Mouse (Mus musculus): ENCODE results near the gene Prss54. TPM values are rescaled to one million over a fixed set of nuclear protein-coding genes. Genes with fewer than 3 reads are reported as not detected.
"Not testable (repeated sequence)": the region's sequence is repeated elsewhere in the genome, so short reads cannot be mapped to it uniquely, and the experiment has no call there.

Gene Prss54
- total RNA-seq, 1 experiment = not detected

DNA sequence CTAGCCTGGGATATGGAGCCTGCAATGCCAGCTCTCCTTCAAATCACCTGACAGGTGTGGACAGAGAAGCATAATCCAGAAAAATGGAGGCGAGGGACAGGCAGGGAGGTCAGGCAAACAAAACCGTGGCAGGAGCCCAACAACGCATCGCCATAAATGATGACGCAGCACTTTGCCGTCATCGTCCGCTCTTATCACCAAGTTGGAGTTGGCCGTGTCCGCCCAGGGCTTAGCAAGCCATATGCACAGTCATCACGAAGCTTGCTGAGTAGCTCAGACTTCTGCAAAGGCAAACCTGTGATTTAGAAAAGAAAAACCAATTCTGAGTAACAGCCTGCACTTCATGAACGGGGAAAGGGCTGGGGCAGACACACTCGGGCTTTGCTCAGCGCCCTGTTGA lies 34.6 kb upstream of the Prss54 start:
- TF ChIP-seq ZC3H11A (IDR thresholded peaks at IDR 0.05; ENCODE audit: borderline replicate concordance, low read depth, low read length) (no peak), CHD2 (IDR thresholded peaks at IDR 0.05; ENCODE audit: low read depth, low read length) (no peak), ZNF384 (IDR thresholded peaks at IDR 0.05; ENCODE audit: low read depth, low read length) (no peak), MAFK (IDR thresholded peaks at IDR 0.05; ENCODE audit: insufficient read depth, low read depth, low read length) (peak; percentile 97)
- Histone ChIP-seq H3K4me1 (ENCODE audit: control insufficient read depth in 2 of 2, insufficient read depth in 2 of 2, low read length in 2 of 2, poor library complexity in 1 of 2) (peaks cover 3 to 7% of the 10 kb centered on the region in 2 experiments; a peak in 1 of 4 replicates), H3K4me3 (ENCODE audit: insufficient read depth in 1 of 2, low read depth in 1 of 2, low read length in 2 of 2, poor library complexity in 1 of 2, severe bottlenecking in 1 of 2) (0 out of 4 replicates have a peak overlapping the region, but pooled peaks of 1 of the 2 experiments have one; percentile 15), H3K36me3 (ENCODE audit: control insufficient read depth, insufficient read depth, low read length, poor library complexity, severe bottlenecking) (no peaks in the 10 kb centered on the region), H3K27ac (ENCODE audit: insufficient read depth, low read depth, low read length, poor library complexity, severe bottlenecking) (no peak overlapping the region), H3K9ac (ENCODE audit: insufficient read depth, low read depth, low read length, poor library complexity, severe bottlenecking) (no peak overlapping the region), H3K9me3 (ENCODE audit: control insufficient read depth, insufficient read depth, low read depth, low read length) (no peaks in the 10 kb centered on the region)
- in situ Hi-C loops (cut with MboI; ENCODE audit: low sequenced_read_pairs in 2 of 2, unreplicated experiment in 2 of 2) = no loop called here
- DNase-seq (ENCODE audit: low read depth, low spot score) = no peak

DNA sequence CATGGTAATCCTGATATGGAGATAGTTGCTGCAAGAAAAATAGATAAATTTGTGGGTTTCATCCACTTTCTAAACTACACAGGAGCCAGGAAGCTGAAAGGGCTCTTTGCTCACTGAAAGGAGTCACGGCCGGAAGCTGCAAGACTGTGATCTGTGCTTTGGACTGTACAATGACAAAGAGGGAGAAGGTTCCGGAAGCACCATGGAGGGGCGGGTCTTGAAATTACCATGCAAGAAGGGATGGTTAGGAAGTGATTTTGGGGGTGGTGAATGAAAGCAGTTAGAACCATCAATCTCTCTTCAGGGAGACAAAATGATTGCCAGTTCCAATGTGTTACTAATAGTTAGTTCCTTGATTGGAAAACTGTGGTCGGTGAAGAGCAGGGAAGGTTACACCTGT lies 33.3 kb upstream of the Prss54 start:
- TF ChIP-seq CHD2 (IDR thresholded peaks at IDR 0.05; ENCODE audit: low read depth, low read length) (no peak), MAFK (IDR thresholded peaks at IDR 0.05; ENCODE audit: insufficient read depth, low read depth, low read length) (no peak), ZC3H11A (IDR thresholded peaks at IDR 0.05; ENCODE audit: borderline replicate concordance, low read depth, low read length) (no peak)
- no peak for DNase-seq (ENCODE audit: low read depth, low spot score)
- Histone ChIP-seq H3K4me3 (ENCODE audit: insufficient read depth in 1 of 2, low read depth in 1 of 2, low read length in 2 of 2, poor library complexity in 1 of 2, severe bottlenecking in 1 of 2) (no peak overlapping the region), H3K36me3 (ENCODE audit: control insufficient read depth, insufficient read depth, low read length, poor library complexity, severe bottlenecking) (no peaks in the 10 kb centered on the region), H3K9ac (ENCODE audit: insufficient read depth, low read depth, low read length, poor library complexity, severe bottlenecking) (no peak overlapping the region), H3K4me1 (ENCODE audit: control insufficient read depth in 2 of 2, insufficient read depth in 2 of 2, low read length in 2 of 2, poor library complexity in 1 of 2) (peaks cover 3 to 7% of the 10 kb centered on the region in 2 experiments; a peak in 1 of 4 replicates), H3K27ac (ENCODE audit: insufficient read depth, low read depth, low read length, poor library complexity, severe bottlenecking) (no peak overlapping the region), H3K9me3 (ENCODE audit: control insufficient read depth, insufficient read depth, low read depth, low read length) (no peaks in the 10 kb centered on the region)
- in situ Hi-C loops (cut with MboI; ENCODE audit: low sequenced_read_pairs in 2 of 2, unreplicated experiment in 2 of 2) = loop anchor here (10.0 kb wide), 2 partner anchors 95 to 295 kb away; no protein-coding TSS in a partner anchor

DNA sequence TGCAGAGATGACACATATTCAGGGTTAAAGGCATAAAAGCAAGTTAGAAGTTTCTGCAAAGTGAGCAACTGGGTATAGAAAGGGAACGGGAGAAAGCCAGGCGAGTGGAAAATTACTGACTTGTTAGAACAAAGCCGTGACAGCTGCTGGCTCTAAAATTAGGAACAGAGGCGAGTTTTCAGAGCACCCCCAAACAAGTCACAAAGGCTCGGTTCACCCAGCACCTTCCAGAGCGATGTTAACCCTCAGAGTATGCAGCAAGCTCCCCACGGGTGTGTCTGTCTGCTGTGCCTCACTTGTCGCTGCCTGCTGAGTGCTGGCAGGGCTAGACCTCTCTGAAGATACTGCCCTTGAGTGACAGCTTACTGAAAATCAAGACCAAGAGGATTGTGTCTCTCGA lies 31.1 kb upstream of the Prss54 start:
- Histone ChIP-seq H3K9me3 (ENCODE audit: control insufficient read depth, insufficient read depth, low read depth, low read length) (no peaks in the 10 kb centered on the region), H3K4me3 (ENCODE audit: insufficient read depth in 1 of 2, low read depth in 1 of 2, low read length in 2 of 2, poor library complexity in 1 of 2, severe bottlenecking in 1 of 2) (no peak overlapping the region), H3K36me3 (ENCODE audit: control insufficient read depth, insufficient read depth, low read length, poor library complexity, severe bottlenecking) (no peaks in the 10 kb centered on the region), H3K4me1 (ENCODE audit: control insufficient read depth in 2 of 2, insufficient read depth in 2 of 2, low read length in 2 of 2, poor library complexity in 1 of 2) (peaks cover 0 to 4% of the 10 kb centered on the region in 2 experiments; a peak in 1 of 4 replicates), H3K27ac (ENCODE audit: insufficient read depth, low read depth, low read length, poor library complexity, severe bottlenecking) (no peak overlapping the region), H3K9ac (ENCODE audit: insufficient read depth, low read depth, low read length, poor library complexity, severe bottlenecking) (no peak overlapping the region)
- TF ChIP-seq ZNF384 (IDR thresholded peaks at IDR 0.05; ENCODE audit: low read depth, low read length) (no peak), ZC3H11A (IDR thresholded peaks at IDR 0.05; ENCODE audit: borderline replicate concordance, low read depth, low read length) (no peak), HCFC1 (IDR thresholded peaks at IDR 0.05; ENCODE audit: borderline replicate concordance, insufficient read depth, low read length) (no peak), CHD2 (IDR thresholded peaks at IDR 0.05; ENCODE audit: low read depth, low read length) (no peak), MAFK (IDR thresholded peaks at IDR 0.05; ENCODE audit: insufficient read depth, low read depth, low read length) (no peak)
- in situ Hi-C loops (cut with MboI; ENCODE audit: low sequenced_read_pairs in 2 of 2, unreplicated experiment in 2 of 2) = loop anchor here (10.0 kb wide), 2 partner anchors 98 to 298 kb away; no protein-coding TSS in a partner anchor
- DNase-seq (ENCODE audit: low read depth, low spot score) = no peak

DNA sequence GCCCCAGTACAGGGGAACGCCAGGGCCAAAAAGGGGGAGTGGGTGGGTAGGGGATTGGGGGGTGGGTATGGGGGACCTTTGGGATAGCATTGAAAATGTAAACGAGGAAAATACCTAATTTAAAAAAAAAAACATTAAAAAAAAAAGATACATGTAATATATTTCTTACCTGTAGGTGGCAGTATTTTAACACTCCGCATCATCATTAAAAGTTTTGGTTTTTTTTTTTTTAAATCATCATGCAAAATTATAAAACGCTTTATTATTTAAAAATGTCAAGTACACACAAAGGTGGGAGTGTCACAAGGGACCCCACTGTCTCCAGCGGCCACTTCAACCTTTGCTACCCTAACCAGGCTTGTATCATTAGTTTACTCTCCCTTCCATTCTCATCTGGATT lies 30.4 kb upstream of the Prss54 start:
- not testable (repeated sequence) for H3K27ac ChIP-seq (ENCODE audit: insufficient read depth, low read depth, low read length, poor library complexity, severe bottlenecking); H3K9ac ChIP-seq (ENCODE audit: insufficient read depth, low read depth, low read length, poor library complexity, severe bottlenecking); H3K4me3 ChIP-seq (ENCODE audit: insufficient read depth in 1 of 2, low read depth in 1 of 2, low read length in 2 of 2, poor library complexity in 1 of 2, severe bottlenecking in 1 of 2); H3K9me3 ChIP-seq (ENCODE audit: control insufficient read depth, insufficient read depth, low read depth, low read length); H3K4me1 ChIP-seq (ENCODE audit: control insufficient read depth in 2 of 2, insufficient read depth in 2 of 2, low read length in 2 of 2, poor library complexity in 1 of 2); H3K36me3 ChIP-seq (ENCODE audit: control insufficient read depth, insufficient read depth, low read length, poor library complexity, severe bottlenecking); DNase-seq (ENCODE audit: low read depth, low spot score)
- peak; percentile 84 for TF ChIP-seq ZNF384 (IDR thresholded peaks at IDR 0.05; ENCODE audit: low read depth, low read length)
- in situ Hi-C loops (cut with MboI; ENCODE audit: low sequenced_read_pairs in 2 of 2, unreplicated experiment in 2 of 2) = loop anchor here (10.0 kb wide), 2 partner anchors 98 to 298 kb away; no protein-coding TSS in a partner anchor

DNA sequence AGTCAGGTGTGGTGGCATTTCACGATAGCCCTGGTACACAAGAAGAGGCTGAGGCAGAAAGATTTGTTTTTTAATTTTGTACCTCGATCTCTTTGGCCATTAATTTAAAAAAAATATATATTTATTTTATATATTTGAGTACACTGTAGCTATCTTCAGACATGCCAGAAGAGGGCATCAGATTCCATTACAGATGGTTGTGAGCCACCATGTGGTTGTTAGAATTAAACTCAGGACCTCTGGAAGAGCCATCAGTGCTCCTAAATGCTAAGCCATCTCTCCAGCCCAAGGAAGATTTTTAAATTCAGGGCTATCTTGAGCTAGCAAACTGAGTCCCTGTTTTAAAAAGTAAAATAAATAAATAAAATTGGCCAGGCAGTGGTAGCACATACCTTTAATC lies 26.0 kb upstream of the Prss54 start:
- no peak for DNase-seq (ENCODE audit: low read depth, low spot score)
- Histone ChIP-seq H3K36me3 (ENCODE audit: control insufficient read depth, insufficient read depth, low read length, poor library complexity, severe bottlenecking) (no peaks in the 10 kb centered on the region), H3K9me3 (ENCODE audit: control insufficient read depth, insufficient read depth, low read depth, low read length) (no peaks in the 10 kb centered on the region), H3K4me1 (ENCODE audit: control insufficient read depth in 2 of 2, insufficient read depth in 2 of 2, low read length in 2 of 2, poor library complexity in 1 of 2) (peaks cover 0 to 2% of the 10 kb centered on the region in 2 experiments; a peak in 1 of 4 replicates), H3K27ac (ENCODE audit: insufficient read depth, low read depth, low read length, poor library complexity, severe bottlenecking) (no peak overlapping the region), H3K4me3 (ENCODE audit: insufficient read depth in 1 of 2, low read depth in 1 of 2, low read length in 2 of 2, poor library complexity in 1 of 2, severe bottlenecking in 1 of 2) (no peak overlapping the region), H3K9ac (ENCODE audit: insufficient read depth, low read depth, low read length, poor library complexity, severe bottlenecking) (no peak overlapping the region)
- in situ Hi-C loops (cut with MboI; ENCODE audit: low sequenced_read_pairs in 2 of 2, unreplicated experiment in 2 of 2) = loop anchor here (5.0 to 10.0 kb wide), 3 partner anchors 95 to 303 kb away; no protein-coding TSS in a partner anchor
- no peak for TF ChIP-seq HCFC1 (IDR thresholded peaks at IDR 0.05; ENCODE audit: borderline replicate concordance, insufficient read depth, low read length)
- 0 out of 2 replicates have a peak, but pooled peaks have one; percentile 15 for TF ChIP-seq ZC3H11A (IDR thresholded peaks at IDR 0.05; ENCODE audit: borderline replicate concordance, low read depth, low read length)
